Mouse (Mus musculus): ENCODE data around the gene Sh3bgrl3. TPM values are rescaled to one million over a fixed set of nuclear protein-coding genes. Genes with fewer than 3 reads are reported as not detected.
A peak's percentile ranks its signal among the peaks of the same experiment; 100 is the strongest.

The Sh3bgrl3 gene
- total RNA-seq, 2 experiments from 2014 or later: 204 to 214 TPM

DNA sequence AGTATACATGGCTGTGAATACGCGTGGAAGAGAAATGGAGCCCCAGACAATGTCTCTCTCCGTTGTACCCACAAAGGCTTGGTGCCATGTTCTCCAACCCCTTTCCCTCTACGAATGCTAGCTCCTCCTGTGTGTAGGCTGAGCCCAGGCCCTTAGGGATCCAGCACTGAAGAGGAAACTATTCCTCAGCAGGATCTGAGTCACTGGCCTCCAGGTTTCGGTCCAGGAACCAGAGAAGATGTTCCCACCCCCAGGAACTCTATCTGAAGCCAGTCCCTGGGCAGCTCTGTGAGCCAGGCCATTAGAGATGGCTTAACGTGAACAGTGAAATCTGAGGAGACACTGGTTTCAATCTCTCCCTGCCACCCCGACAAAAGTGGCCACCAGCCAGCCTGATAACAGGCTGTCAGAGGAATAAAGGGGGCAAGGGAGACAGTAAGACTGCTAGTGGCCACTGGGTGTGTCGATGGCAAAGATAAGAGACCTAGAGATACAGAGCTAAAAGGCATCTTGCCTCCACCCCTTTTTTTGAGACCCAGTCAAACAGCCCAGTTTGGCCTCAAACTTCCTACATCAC is 4.0 kb upstream of the Sh3bgrl3 start:
- intact Hi-C loops (cut with DNase I): no loop called here
- DNase-seq (ENCODE audit: low spot score in 2 of 2): no peak

GRCm38 (mm10) chr4:134132117-134132516 is 3.5 kb upstream of the Sh3bgrl3 start:
- intact Hi-C loops (cut with DNase I): no loop called here
- no peak for DNase-seq (ENCODE audit: low spot score in 2 of 2)

DNA sequence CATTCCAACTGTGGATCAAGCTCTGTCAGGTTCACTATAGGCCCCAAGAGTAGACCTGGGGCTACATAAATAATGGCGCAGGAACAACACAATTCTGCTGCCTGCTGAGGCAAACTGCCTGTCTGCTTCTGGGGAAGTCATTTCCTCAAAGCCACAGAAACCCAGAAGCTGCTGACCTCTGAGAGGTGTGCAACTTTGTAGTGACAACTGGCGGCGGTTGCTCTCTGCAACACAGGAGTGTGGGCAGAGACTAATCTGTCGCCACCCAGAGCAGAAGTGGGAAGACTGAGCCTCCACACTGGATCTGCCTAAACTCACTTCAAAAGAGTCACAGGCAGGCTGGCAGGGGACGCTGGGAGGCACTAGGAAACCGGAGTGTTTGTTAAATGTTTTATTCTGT is 893 bp upstream of the Sh3bgrl3 start:
- DNase-seq (ENCODE audit: low spot score in 2 of 2): peak in 1 of 2 experiments; percentile 29
- intact Hi-C loops (cut with DNase I): no loop called here

GRCm38 (mm10) chr4:134128983-134129362 is 384 bp upstream of the Sh3bgrl3 start:
- peak in 1 of 2 experiments; percentile 14 for DNase-seq (ENCODE audit: low spot score in 2 of 2)
- intact Hi-C loops (cut with DNase I): no loop called here

DNA sequence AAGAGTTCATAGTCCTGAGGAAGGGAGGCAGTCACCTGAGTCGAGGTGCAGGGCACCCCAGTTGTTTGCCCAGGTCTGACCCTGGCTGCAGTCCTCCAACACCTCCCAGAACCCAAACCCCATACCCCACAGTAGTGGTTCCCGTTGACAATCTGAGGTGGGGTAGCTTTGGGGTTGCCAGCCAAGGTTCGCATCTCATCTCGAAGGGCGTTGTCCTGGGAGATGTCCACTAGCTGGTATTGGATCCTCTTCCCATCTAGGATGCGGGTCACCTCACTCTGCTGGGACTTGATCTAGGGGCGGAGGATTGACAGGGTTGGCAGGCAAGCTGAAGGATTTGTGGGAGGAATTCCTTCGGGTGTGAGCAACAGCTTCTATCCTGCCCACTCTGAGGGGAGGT is 796 bp downstream of the Sh3bgrl3 start:
- DNase-seq (ENCODE audit: low spot score in 2 of 2): no peak
- intact Hi-C loops (cut with DNase I): no loop called here

DNA sequence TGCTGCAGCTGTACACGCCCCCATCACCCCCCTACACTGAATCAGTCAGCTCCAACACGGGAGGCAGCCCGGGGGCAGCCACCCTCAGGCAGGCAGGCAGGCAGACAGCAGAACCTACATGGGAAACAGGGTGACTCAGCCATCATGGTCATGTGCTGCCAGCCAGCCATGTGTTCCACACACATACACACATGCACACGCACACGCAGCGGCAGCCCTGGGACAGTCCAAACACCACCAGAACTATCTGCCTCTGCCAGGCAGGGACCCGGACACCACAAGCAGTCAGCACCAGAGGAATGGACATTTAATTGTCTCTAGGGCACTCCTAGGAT is 1.5 kb downstream of the Sh3bgrl3 start:
- peak; percentile 59 to 80 for DNase-seq (ENCODE audit: low spot score in 2 of 2)
- intact Hi-C loops (cut with DNase I): no loop called here

DNA sequence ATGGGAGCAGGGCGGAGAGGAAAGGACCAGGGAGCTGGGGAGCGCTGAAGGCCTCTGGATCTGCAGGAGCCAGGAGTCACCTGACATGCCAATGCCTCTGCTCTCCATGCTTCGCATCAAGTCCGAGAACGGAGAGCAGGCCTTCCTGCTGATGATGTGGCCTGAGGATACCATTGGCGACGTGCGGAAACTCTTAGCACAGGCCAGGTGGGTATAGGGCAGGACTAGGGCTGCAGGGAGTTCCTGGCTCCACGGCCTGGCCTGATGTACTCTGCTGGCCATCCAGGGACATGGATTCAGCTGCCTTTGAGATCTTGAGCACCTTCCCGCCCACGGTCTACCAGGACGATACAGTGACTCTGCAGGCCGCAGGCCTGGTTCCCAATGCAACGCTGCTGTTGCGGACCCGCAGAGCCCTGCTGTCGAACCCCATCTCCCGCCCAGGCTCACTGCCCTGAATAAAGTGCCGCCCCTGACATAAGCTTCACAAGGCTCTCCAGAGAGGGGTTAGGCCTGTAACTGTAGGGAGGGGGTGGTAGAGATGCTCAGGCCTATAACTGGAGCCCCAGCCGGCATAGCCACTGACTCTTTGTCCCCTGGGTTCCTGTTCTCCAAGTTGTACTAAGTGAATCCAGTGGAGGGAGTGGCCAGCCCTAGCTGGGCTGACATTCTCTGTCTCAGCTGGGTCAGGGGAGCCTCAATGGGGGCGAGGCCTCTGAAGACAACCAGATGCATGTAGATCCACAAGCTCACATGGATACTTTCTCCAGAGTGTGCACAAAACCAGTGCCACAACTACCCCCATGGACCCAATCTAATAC is 2.1 kb downstream of the Sh3bgrl3 start:
- peak in 1 of 2 experiments; percentile 20 for DNase-seq (ENCODE audit: low spot score in 2 of 2)
- intact Hi-C loops (cut with DNase I): no loop called here

DNA sequence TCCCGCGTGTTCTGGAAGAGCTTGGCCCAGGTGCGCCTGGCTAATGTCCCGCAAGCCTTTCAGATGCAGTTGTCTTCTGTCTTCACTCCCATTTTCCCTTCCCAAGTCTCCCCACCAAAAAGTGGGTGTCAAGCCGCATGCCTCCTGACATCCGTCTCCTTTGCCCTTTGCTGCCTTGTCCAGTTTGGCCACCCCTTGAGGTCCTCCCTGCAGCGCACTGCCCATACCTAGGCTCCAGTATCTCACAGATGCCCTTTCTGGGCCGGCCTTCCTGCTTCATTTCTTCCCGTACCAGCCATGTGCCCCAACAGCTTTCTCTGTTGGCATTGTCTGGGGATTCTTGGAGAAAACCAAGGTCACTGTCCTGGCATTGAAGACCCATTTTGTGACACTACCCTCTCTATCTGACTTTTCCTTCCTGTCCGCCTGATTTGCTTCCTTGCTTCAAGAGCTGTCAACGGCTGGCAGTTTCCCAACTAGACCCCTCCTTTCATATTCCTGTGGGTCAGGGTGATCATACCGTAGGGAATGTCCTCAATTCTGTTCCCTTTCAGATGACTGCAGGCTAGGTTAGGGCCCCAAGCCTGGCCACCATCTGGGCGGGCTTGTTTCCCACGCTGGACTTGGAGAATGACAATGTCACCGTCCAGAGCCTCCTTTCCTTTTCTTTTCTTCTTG is 3.1 kb downstream of the Sh3bgrl3 start:
- DNase-seq (ENCODE audit: low spot score in 2 of 2): no peak

DNA sequence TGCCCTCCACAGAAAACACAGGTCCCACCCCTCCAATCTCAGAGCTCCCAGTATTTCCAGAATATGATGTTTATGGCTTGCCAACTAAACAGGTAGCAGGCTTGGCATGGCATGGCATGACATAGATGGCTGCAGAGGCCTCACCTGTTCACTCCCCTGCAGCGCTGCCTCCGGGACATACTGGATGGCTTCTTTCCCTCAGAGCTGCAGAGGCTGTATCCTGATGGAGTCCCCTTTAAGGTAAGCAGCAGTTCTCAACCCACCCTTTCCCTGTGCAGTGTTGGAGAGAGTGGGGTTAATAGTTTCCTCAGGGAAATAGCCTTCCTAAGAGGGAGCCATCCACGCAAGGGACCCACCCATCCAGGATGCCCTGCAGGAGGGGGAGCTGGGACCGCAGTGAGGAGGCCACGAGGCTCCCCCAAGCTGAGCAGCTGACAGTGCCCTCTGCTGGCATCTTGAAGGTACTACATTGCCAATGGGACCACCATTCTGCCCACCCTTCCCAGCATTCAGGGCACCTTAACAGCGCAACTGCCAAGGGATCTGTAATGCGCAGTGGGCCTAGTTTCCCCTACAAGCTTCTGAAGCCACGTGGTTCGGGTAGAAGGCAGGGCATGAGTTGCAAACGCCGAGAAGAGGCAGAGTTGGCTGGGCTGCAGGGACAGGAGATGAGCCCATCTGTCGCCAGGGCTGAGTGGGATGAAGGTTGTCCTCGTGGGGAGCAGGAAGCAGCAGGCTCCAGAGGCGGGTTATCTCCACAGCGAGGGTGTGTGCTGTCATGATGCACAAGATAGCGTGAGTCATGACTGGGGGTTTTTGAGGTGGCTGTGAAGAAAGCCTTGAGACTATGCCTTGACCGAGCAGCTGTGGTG is 4.7 kb downstream of the Sh3bgrl3 start:
- intact Hi-C loops (cut with DNase I): loop anchor here (1.0 kb wide), 1 partner anchor 88 kb away; no protein-coding TSS in a partner anchor

More for the DNA sequence above, 3.1 kb downstream of the Sh3bgrl3 start:
- intact Hi-C loops (cut with DNase I): no loop called here

DNA sequence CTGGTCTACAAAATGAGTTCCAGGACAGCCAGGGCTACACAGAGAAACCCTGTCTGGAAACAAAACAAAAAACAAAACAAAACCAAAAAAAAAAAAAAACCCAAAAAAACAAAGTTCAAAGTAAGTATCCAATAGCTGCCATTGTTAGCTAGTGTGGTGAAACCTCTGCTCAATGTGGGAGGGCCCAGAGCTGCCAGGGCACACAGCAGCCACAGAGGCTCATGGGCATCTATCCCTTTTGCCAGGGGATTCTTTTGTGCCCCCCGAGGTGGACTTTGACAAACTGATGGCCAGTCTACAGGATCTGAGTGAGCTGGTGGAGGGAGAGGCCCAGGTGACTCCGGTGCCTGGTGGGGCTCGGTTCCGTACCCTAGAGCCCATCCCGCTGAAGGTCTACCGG is 5.4 kb downstream of the Sh3bgrl3 start:
- intact Hi-C loops (cut with DNase I): no loop called here
- DNase-seq (ENCODE audit: low spot score in 2 of 2): no peak

More for the DNA sequence above, 4.7 kb downstream of the Sh3bgrl3 start:
- DNase-seq (ENCODE audit: low spot score in 2 of 2): peak; percentile 74 to 89

DNA sequence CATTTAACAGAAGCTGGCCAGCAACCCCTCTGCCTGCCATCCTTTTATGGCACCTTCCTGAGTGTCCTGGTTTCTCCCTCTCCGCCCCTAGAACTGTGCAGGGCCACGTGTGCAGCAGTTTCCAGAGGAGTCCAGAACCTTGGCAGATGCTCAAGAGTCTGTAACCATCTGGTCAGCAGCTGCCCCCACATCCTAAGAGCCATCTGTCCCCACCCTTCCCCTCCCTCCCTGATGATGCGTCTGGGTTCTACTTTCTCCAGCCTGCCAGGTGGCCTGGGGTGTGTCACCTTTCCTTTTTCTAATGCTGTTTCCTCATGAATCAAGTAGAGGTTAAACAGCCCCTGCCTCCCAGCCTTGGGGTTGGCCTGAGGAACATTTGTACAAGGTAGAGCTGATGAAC is 6.3 kb downstream of the Sh3bgrl3 start:
- intact Hi-C loops (cut with DNase I): no loop called here

GRCm38 (mm10) chr4:134121571-134121970 is 7.0 kb downstream of the Sh3bgrl3 start:
- DNase-seq (ENCODE audit: low spot score in 2 of 2): no peak
- intact Hi-C loops (cut with DNase I): no loop called here

More for the DNA sequence above, 6.3 kb downstream of the Sh3bgrl3 start:
- DNase-seq (ENCODE audit: low spot score in 2 of 2): peak in 1 of 2 experiments; percentile 23

DNA sequence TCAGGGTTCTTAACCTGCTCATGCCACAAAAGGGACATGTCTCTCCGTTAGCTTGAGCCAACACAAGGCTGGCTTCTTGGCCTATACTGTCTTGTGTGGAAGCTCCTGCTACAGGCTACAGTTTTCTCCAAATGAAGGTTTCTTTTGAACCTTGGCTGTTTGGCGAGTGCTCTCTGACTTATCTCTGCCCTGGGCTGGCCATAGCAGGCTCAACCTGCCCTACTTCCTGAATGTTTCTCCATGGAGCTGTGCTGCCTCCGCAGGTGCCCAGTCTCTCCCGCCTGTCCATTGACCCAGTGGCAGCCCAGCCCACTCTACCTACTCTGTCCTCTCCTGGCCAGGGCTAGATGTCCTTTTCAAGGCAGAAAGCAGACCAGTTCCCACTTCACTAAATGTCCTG is 7.7 kb downstream of the Sh3bgrl3 start:
- DNase-seq (ENCODE audit: low spot score in 2 of 2): no peak
- intact Hi-C loops (cut with DNase I): no loop called here

- intact Hi-C loops (cut with DNase I): no loop called here
- DNase-seq (ENCODE audit: low spot score in 2 of 2): no peak
These were observed 8.3 kb downstream of the Sh3bgrl3 start for GRCm38 (mm10) chr4:134120192-134120805.

DNA sequence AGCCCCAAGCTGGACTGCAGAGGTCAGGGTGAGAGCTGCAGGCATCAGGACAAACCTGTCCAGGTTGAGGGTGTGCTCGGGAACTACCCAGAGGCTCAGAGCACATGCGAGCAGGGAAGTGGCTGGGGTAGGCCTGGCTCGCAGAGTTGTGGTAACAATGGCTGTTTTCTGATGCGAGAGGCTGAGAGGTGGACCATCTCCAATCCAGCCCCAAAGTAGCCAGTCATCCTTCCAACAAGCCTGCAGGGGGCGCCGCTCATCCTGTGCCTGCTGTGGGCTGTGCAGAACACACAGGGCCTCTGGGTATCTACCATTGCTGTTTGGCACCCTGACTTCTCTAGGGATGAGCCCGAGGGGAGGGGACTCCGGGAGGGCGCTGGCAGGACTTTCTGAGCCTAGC is 8.9 kb downstream of the Sh3bgrl3 start:
- no peak for DNase-seq (ENCODE audit: low spot score in 2 of 2)
- intact Hi-C loops (cut with DNase I): no loop called here

GRCm38 (mm10) chr4:134119042-134119441 is 9.5 kb downstream of the Sh3bgrl3 start:
- intact Hi-C loops (cut with DNase I): no loop called here
- no peak for DNase-seq (ENCODE audit: low spot score in 2 of 2)

GRCm38 (mm10) chr4:134118126-134118800 is 10.3 kb downstream of the Sh3bgrl3 start:
- intact Hi-C loops (cut with DNase I): no loop called here
- DNase-seq (ENCODE audit: low spot score in 2 of 2): no peak

GRCm38 (mm10) chr4:134117012-134117411 is 11.6 kb downstream of the Sh3bgrl3 start:
- intact Hi-C loops (cut with DNase I): no loop called here
- peak in 1 of 2 experiments; percentile 13 for DNase-seq (ENCODE audit: low spot score in 2 of 2)

- intact Hi-C loops (cut with DNase I): no loop called here
These were observed 12.1 kb downstream of the Sh3bgrl3 start for GRCm38 (mm10) chr4:134116501-134116900.

More at GRCm38 (mm10) chr4:134116501-134116900, 12.1 kb downstream of the Sh3bgrl3 start:
- DNase-seq (ENCODE audit: low spot score in 2 of 2): no peak
